Comparison of ENCODE assay signal across 8 mouse cellular contexts in genomic region chr19:26845276-26846016, GRCm38 (mm10). TPM values are rescaled to one million over a fixed set of nuclear protein-coding genes. Genes with fewer than 3 reads are reported as not detected.
DNase-seq lines count a peak whose midpoint lies in the region; ATAC-seq and TF ChIP-seq lines count a peak whose summit lies in the region.

No protein-coding gene starts in this region.

- WGBS in forebrain, embryonic 14.5 days, result under 1% methylated on average over 16 of the region's 16 CpGs
- WGBS in neural tube, embryonic 15.5 days, result under 1% methylated on average over 16 of the region's 16 CpGs

- peak; percentile 94 for ATAC-seq in forebrain, embryonic 14.5 days
- peak; percentile 94 for ATAC-seq in neural tube, embryonic 15.5 days (ENCODE audit: low FRiP score)

- H3K36me3 ChIP-seq in CH12.LX (replicated peaks in 1 of 2; ENCODE audit: control insufficient read depth in 1 of 2, insufficient read depth in 1 of 2, low read length in 1 of 2), result no peaks in the 10 kb centered on the region
- no peaks in the 10 kb centered on the region for H3K36me3 ChIP-seq in forebrain, embryonic 14.5 days (ENCODE audit: control insufficient read depth, insufficient read depth, low read length)
- H3K36me3 ChIP-seq in neural tube, embryonic 15.5 days, result no peaks in the 10 kb centered on the region

- dilution Hi-C loops in CH12.LX (cut with MboI; ENCODE audit: extremely low pct_ligation_motif_present, extremely low pct_unique_long_range_greater_than_20kb, low sequenced_read_pairs), result no loop called here

- DNase-seq in CH12.LX (ENCODE audit: extremely low read depth), result peak; percentile 88
- DNase-seq in c-Kit-positive CD71-positive TER-119-negative erythroid progenitor cells, embryonic 14.5 days (ENCODE audit: low read depth), result peak; percentile 60
- peak; percentile 99 for DNase-seq in forebrain, embryonic 14.5 days (ENCODE audit: low spot score)
- DNase-seq in heart, postnatal 14 days, result peak; percentile 78 to 87
- DNase-seq in layer of hippocampus, adult 11-12 months (ENCODE audit: low spot score), result peak; percentile 84
- DNase-seq in lung, adult 18-20 months, result peak; percentile 68 to 70
- DNase-seq in testis, postnatal 14 days (ENCODE audit: low spot score), result peak; percentile 79

- H3K79me2 ChIP-seq in CH12.LX (replicated peaks; ENCODE audit: control insufficient read depth, extremely low read depth, insufficient read depth, poor library complexity, severe bottlenecking), result no peaks in the 10 kb centered on the region

- TF ChIP-seq RAD21 in CH12.LX (IDR thresholded peaks at IDR 0.05; ENCODE audit: low read depth, low read length), result no peak

- peaks cover 0 to 17% of the 10 kb centered on the region in 2 experiments; a peak in 2 of 4 replicates for H3K4me1 ChIP-seq in CH12.LX (ENCODE audit: control insufficient read depth in 1 of 2, insufficient read depth in 2 of 2)
- peaks cover 18% of the 10 kb centered on the region for H3K4me1 ChIP-seq in forebrain, embryonic 14.5 days (ENCODE audit: control insufficient read depth, insufficient read depth, low read length)
- peaks cover 24% of the 10 kb centered on the region for H3K4me1 ChIP-seq in neural tube, embryonic 15.5 days

- TF ChIP-seq POLR2A in CH12.LX (IDR thresholded peaks at IDR 0.05; ENCODE audit: low read depth, low read length), result peak; percentile 69

- TF ChIP-seq EP300 in CH12.LX (IDR thresholded peaks at IDR 0.05; ENCODE audit: low read length), result no peak

- peak overlapping the region; percentile 49 for H3K9ac ChIP-seq in CH12.LX (ENCODE audit: insufficient read depth, low read depth)
- H3K9ac ChIP-seq in forebrain, embryonic 14.5 days (ENCODE audit: low read length), result peak overlapping the region; percentile 59
- peak overlapping the region; percentile 60 for H3K9ac ChIP-seq in neural tube, embryonic 15.5 days (replicated peaks)

- no peak overlapping the region for H3K27ac ChIP-seq in CH12.LX (ENCODE audit: insufficient read depth, low read depth)
- peak overlapping the region; percentile 98 for H3K27ac ChIP-seq in forebrain, embryonic 14.5 days (ENCODE audit: low read depth, low read length)
- H3K27ac ChIP-seq in neural tube, embryonic 15.5 days (replicated peaks), result peak overlapping the region; percentile 97

- peaks cover 2% of the 10 kb centered on the region for H3K9me3 ChIP-seq in CH12.LX (replicated peaks; ENCODE audit: low read length)
- no peaks in the 10 kb centered on the region for H3K9me3 ChIP-seq in forebrain, embryonic 14.5 days (replicated peaks; ENCODE audit: control insufficient read depth, low read length)
- H3K9me3 ChIP-seq in neural tube, embryonic 15.5 days (replicated peaks), result no peaks in the 10 kb centered on the region; the same call in 1 of the 2 replicates

- in situ Hi-C loops in CH12.LX (cut with MboI; ENCODE audit: low pct_ligation_motif_present, low pct_unique_long_range_greater_than_20kb, low sequenced_read_pairs), result no loop called here

- no peak for TF ChIP-seq CTCF in CH12.LX (conservative IDR thresholded peaks at IDR 0.05 in 1 of 2, IDR thresholded peaks at IDR 0.05 in 1 of 2; ENCODE audit: low read depth in 2 of 2, low read length in 2 of 2)

- H3K4me3 ChIP-seq in CH12.LX (replicated peaks in 1 of 3; ENCODE audit: low read depth in 2 of 3, low read length in 2 of 3, poor library complexity in 1 of 3), result peak overlapping the region; percentile 65 to 91 (median 80)
- peak overlapping the region; percentile 36 for H3K4me3 ChIP-seq in forebrain, embryonic 14.5 days (ENCODE audit: low read depth, low read length)
- peak overlapping the region; percentile 49 for H3K4me3 ChIP-seq in neural tube, embryonic 15.5 days (replicated peaks)

- H3K27me3 ChIP-seq in CH12.LX (replicated peaks), result no peaks in the 10 kb centered on the region
- no peaks in the 10 kb centered on the region for H3K27me3 ChIP-seq in forebrain, embryonic 14.5 days (replicated peaks; ENCODE audit: control insufficient read depth, insufficient read depth, low read length)
- H3K27me3 ChIP-seq in neural tube, embryonic 15.5 days (replicated peaks), result no peaks in the 10 kb centered on the region

- intact Hi-C loops in heart, postnatal 14 days (cut with DNase I), result no loop called here

- H3K4me2 ChIP-seq in CH12.LX (ENCODE audit: insufficient read depth, low read depth, poor library complexity, severe bottlenecking), result peak overlapping the region; percentile 70
- peak overlapping the region; percentile 54 for H3K4me2 ChIP-seq in forebrain, embryonic 14.5 days (ENCODE audit: low read length)
- H3K4me2 ChIP-seq in neural tube, embryonic 15.5 days, result peak overlapping the region; percentile 62

TF ChIP-seq in CH12.LX, 34 proteins besides CTCF, POLR2A, EP300 and RAD21:
- TF ChIP-seq BHLHE40 (IDR thresholded peaks at IDR 0.05; ENCODE audit: low read depth, low read length) (peak; percentile 99), ZC3H11A (IDR thresholded peaks at IDR 0.05; ENCODE audit: low read depth, low read length) (no peak), ELF1 (IDR thresholded peaks at IDR 0.05; ENCODE audit: low read depth, low read length) (peak; percentile 53), ETS1 (conservative IDR thresholded peaks at IDR 0.05; ENCODE audit: low read depth, low read length) (peak; percentile 48), SMC3 (IDR thresholded peaks at IDR 0.05; ENCODE audit: low read depth, low read length) (peak; percentile 8; the same call in 1 of the 2 replicates), PAX5 (IDR thresholded peaks at IDR 0.05; ENCODE audit: low read length) (no peak), NRF1 (IDR thresholded peaks at IDR 0.05; ENCODE audit: low read depth, low read length) (no peak), UBTF (IDR thresholded peaks at IDR 0.05; ENCODE audit: low read depth, low read length) (no peak), MAZ (IDR thresholded peaks at IDR 0.05; ENCODE audit: low read depth, low read length) (0 out of 2 replicates have a peak, but pooled peaks have one; percentile 50), CHD1 (IDR thresholded peaks at IDR 0.05; ENCODE audit: low read depth, low read length) (no peak), TCF12 (IDR thresholded peaks at IDR 0.05; ENCODE audit: low read depth, low read length) (peak; percentile 77), IRF4 (IDR thresholded peaks at IDR 0.05; ENCODE audit: low read depth, low read length) (peak; percentile 68), USF1 (IDR thresholded peaks at IDR 0.05; ENCODE audit: low read depth, low read length) (no peak), ZNF384 (IDR thresholded peaks at IDR 0.05; ENCODE audit: low read depth, low read length) (0 out of 2 replicates have a peak, but pooled peaks have one; percentile 14), MAFK (IDR thresholded peaks at IDR 0.05; ENCODE audit: insufficient replicate concordance, low read length) (0 out of 2 replicates have a peak, but pooled peaks have one; percentile 30), TBP (conservative IDR thresholded peaks at IDR 0.05; ENCODE audit: low read depth, low read length) (peak; percentile 60; the same call in 1 of the 2 replicates), RCOR1 (conservative IDR thresholded peaks at IDR 0.05; ENCODE audit: low read depth, low read length) (peak; percentile 89), JUND (conservative IDR thresholded peaks at IDR 0.05; ENCODE audit: low read depth, low read length) (no peak), MEF2A (IDR thresholded peaks at IDR 0.05; ENCODE audit: borderline replicate concordance, low read depth, low read length) (peak; percentile 59; the same call in 1 of the 2 replicates), NELFE (IDR thresholded peaks at IDR 0.05; ENCODE audit: low read depth, low read length) (peak; percentile 74; the same call in 1 of the 2 replicates), USF2 (conservative IDR thresholded peaks at IDR 0.05; ENCODE audit: low read depth, low read length) (no peak), KAT2A (IDR thresholded peaks at IDR 0.05; ENCODE audit: insufficient replicate concordance, low read length) (no peak), SIN3A (IDR thresholded peaks at IDR 0.05; ENCODE audit: low read length) (peak; percentile 95), MAX (IDR thresholded peaks at IDR 0.05; ENCODE audit: low read length) (peak; percentile 60; the same call in 1 of the 2 replicates), ZMIZ1 (IDR thresholded peaks at IDR 0.05; ENCODE audit: low read depth, low read length) (no peak), ZKSCAN1 (IDR thresholded peaks at IDR 0.05; ENCODE audit: borderline replicate concordance, low read depth, low read length) (no peak), JUN (IDR thresholded peaks at IDR 0.05; ENCODE audit: insufficient read depth, low read depth, low read length) (peak; percentile 51), MXI1 (IDR thresholded peaks at IDR 0.05; ENCODE audit: low read depth, low read length) (peak; percentile 69), CHD2 (IDR thresholded peaks at IDR 0.05; ENCODE audit: low read length) (peak; percentile 55), GABPA (IDR thresholded peaks at IDR 0.05; ENCODE audit: insufficient replicate concordance, low read depth, low read length) (no peak), HCFC1 (IDR thresholded peaks at IDR 0.05; ENCODE audit: low read depth, low read length) (peak; percentile 70), E2F4 (IDR thresholded peaks at IDR 0.05; ENCODE audit: insufficient replicate concordance, low read depth, low read length) (no peak), POLR2AphosphoS2 (IDR thresholded peaks at IDR 0.05; ENCODE audit: low read depth, low read length) (no peak), MYC (IDR thresholded peaks at IDR 0.05; ENCODE audit: low read depth, low read length) (peak; percentile 81)

RNA-seq across cellular contexts. Expression of gene Gm815, which starts 40.2 kb away (rescaled TPM):
- total RNA-seq in CH12.LX (2012; rRNA removed) (not detected in 2 replicates), CH12.LX (2014; rRNA removed) (not detected in 2 replicates)
- not detected in 2 replicates for polyA plus RNA-seq in CH12.LX (2012; ENCODE audit: insufficient read length, low read depth)
- polyA plus RNA-seq in forebrain, embryonic 14.5 days (2014; fragmentation: Nextera tagmentation; extraction: Ambion mirVana), result not detected in 2 replicates
- not detected for total RNA-seq in heart, postnatal 14 days (2021)
- polyA plus RNA-seq in neural tube, embryonic 15.5 days (2015; fragmentation: Nextera tagmentation; extraction: Ambion mirVana), result not detected in 2 replicates
